Mouse (Mus musculus): ENCODE measurements around the gene Psme2. TPM values are rescaled to one million over a fixed set of nuclear protein-coding genes. Genes with fewer than 3 reads are reported as not detected.

Gene Psme2
- polyA plus RNA-seq, 2 experiments, result 56.0 to 190 TPM

DNA sequence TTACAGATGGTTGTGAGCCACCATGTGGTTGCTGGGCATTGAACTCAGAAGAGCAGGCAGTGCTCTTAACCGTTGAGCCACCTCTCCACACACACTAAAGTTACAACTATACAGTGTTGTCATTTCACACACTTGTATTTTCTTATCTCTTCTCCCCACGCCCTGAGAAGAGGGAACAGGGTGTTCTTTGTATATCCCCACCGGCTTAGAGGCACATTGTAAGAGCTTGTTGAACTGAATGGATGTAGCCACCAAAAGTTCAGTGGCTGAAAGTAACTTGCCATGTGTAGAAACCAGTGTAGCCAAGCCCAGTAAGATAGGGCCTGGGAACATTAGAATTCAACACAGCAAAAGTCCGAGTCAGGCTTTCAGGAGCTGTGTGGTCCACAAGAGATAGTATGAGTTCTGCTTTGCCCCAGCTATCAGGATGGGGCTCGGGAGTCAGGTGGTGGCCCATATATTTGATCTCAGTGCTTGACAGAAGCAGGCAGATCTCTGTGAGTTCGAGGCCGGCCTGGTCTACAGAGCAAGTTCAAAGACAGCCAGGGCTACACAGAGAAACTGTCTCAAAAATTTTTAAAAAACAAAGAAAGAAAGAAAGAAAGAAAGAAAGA is 23.8 kb upstream of the Psme2 start:
- 24% methylated on average over 7 of the region's 7 CpGs for WGBS (ENCODE audit: insufficient replicate concordance)
- H3K9me3 ChIP-seq (ENCODE audit: control insufficient read depth, low read length), result no peaks in the 10 kb centered on the region
- H3K27ac ChIP-seq, result peak overlapping the region; percentile 76
- peaks cover 1% of the 10 kb centered on the region for H3K36me3 ChIP-seq (replicated peaks; ENCODE audit: control insufficient read depth, insufficient read depth, low read depth)
- peak overlapping the region; percentile 38; the same call in 1 of the 2 replicates for H3K9ac ChIP-seq (replicated peaks)
- H3K27me3 ChIP-seq (ENCODE audit: control insufficient read depth, insufficient read depth, low read length), result no peaks in the 10 kb centered on the region
- TF ChIP-seq CTCF (IDR thresholded peaks at IDR 0.05; ENCODE audit: low read depth), result no peak
- peak; percentile 84 for TF ChIP-seq EP300 (IDR thresholded peaks at IDR 0.05; ENCODE audit: low read depth)
- H3K4me3 ChIP-seq (ENCODE audit: insufficient read depth in 1 of 2, low read depth in 2 of 2, low read length in 2 of 2), result no peak overlapping the region
- peaks cover 19 to 29% of the 10 kb centered on the region in 2 experiments for H3K4me1 ChIP-seq (replicated peaks; ENCODE audit: control insufficient read depth in 2 of 2, insufficient read depth in 2 of 2, low read length in 1 of 2)
- no peak overlapping the region for H3K4me2 ChIP-seq (ENCODE audit: low read depth)
- peak; percentile 45 to 80 (median 61) for DNase-seq (ENCODE audit: low read depth in 3 of 3, low spot score in 3 of 3)
- peak; percentile 82 for ATAC-seq (ENCODE audit: insufficient read depth)

DNA sequence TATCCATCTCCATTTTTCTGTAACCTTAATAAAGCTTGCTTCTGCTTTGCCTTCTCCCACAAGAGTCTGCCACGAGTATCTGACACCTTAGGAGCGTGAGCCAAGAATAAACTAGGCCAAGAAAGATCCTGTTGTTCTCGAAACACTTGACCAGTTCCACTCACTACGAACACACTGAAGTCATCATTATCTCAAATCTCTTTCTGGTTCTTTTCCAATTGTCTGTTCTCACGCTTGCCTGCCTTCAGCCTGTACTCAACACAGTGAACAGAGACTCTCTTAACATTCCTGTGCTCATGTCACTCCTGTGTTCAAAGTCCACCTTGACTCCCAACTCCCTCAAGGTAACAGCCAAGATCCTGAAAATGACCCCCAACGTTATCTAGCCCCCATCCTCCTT is 22.4 kb upstream of the Psme2 start:
- Histone ChIP-seq H3K4me1 (replicated peaks; ENCODE audit: control insufficient read depth in 2 of 2, insufficient read depth in 2 of 2, low read length in 1 of 2) (peaks cover 15 to 22% of the 10 kb centered on the region in 2 experiments), H3K4me3 (ENCODE audit: insufficient read depth in 1 of 2, low read depth in 2 of 2, low read length in 2 of 2) (no peak overlapping the region), H3K27me3 (ENCODE audit: control insufficient read depth, insufficient read depth, low read length) (no peaks in the 10 kb centered on the region), H3K9me3 (ENCODE audit: control insufficient read depth, low read length) (no peaks in the 10 kb centered on the region), H3K27ac (peak overlapping the region; percentile 16; the same call in 1 of the 2 replicates), H3K36me3 (replicated peaks; ENCODE audit: control insufficient read depth, insufficient read depth, low read depth) (peaks cover 14% of the 10 kb centered on the region), H3K4me2 (ENCODE audit: low read depth) (no peak overlapping the region), H3K9ac (replicated peaks) (no peak overlapping the region)
- no peak for ATAC-seq (ENCODE audit: insufficient read depth)
- 66% methylated on average over 6 of the region's 6 CpGs for WGBS (ENCODE audit: insufficient replicate concordance)
- DNase-seq (ENCODE audit: low read depth in 3 of 3, low spot score in 3 of 3), result no peak
- no peak for TF ChIP-seq EP300 (IDR thresholded peaks at IDR 0.05; ENCODE audit: low read depth)
- TF ChIP-seq CTCF (IDR thresholded peaks at IDR 0.05; ENCODE audit: low read depth), result no peak

DNA sequence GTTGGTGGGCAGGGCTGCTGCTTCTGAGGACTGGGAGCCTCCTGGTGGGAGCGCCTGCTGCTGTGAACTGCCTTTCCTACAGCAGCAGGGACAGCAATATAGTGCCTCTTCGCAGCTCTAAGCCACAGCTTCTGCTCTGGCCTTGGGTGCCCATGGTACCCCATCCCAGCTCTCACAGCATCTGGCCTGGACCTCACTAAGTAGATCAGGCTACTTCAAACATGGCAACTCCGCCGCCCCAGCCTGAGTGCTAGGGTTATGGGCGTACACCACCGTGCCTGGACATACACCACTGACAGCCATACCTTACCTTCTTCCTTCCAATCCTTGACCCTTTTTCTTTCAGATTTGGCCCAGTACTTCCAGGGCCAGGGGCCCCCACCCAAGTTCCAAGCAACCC is 17.4 kb upstream of the Psme2 start:
- Histone ChIP-seq H3K4me1 (replicated peaks; ENCODE audit: control insufficient read depth in 2 of 2, insufficient read depth in 2 of 2, low read length in 1 of 2) (peaks cover 12 to 23% of the 10 kb centered on the region in 2 experiments), H3K27me3 (ENCODE audit: control insufficient read depth, insufficient read depth, low read length) (no peaks in the 10 kb centered on the region), H3K9ac (replicated peaks) (no peak overlapping the region), H3K36me3 (replicated peaks; ENCODE audit: control insufficient read depth, insufficient read depth, low read depth) (peaks cover 44% of the 10 kb centered on the region), H3K4me3 (ENCODE audit: insufficient read depth in 1 of 2, low read depth in 2 of 2, low read length in 2 of 2) (no peak overlapping the region), H3K4me2 (ENCODE audit: low read depth) (no peak overlapping the region), H3K9me3 (ENCODE audit: control insufficient read depth, low read length) (no peaks in the 10 kb centered on the region), H3K27ac (no peak overlapping the region)
- WGBS (ENCODE audit: insufficient replicate concordance), result 77% methylated on average over 6 of the region's 6 CpGs
- no peak for ATAC-seq (ENCODE audit: insufficient read depth)
- DNase-seq (ENCODE audit: low read depth in 3 of 3, low spot score in 3 of 3), result no peak
- TF ChIP-seq EP300 (IDR thresholded peaks at IDR 0.05; ENCODE audit: low read depth) (no peak), CTCF (IDR thresholded peaks at IDR 0.05; ENCODE audit: low read depth) (no peak)

- H3K4me1 ChIP-seq (replicated peaks; ENCODE audit: control insufficient read depth in 2 of 2, insufficient read depth in 2 of 2, low read length in 1 of 2), result peaks cover 12 to 28% of the 10 kb centered on the region in 2 experiments
- H3K9ac ChIP-seq (replicated peaks), result peak overlapping the region; percentile 43
- TF ChIP-seq CTCF (IDR thresholded peaks at IDR 0.05; ENCODE audit: low read depth) (no peak), EP300 (IDR thresholded peaks at IDR 0.05; ENCODE audit: low read depth) (no peak)
- H3K27ac ChIP-seq, result peak overlapping the region; percentile 39
- no peaks in the 10 kb centered on the region for H3K9me3 ChIP-seq (ENCODE audit: control insufficient read depth, low read length)
- DNase-seq (ENCODE audit: low read depth in 3 of 3, low spot score in 3 of 3) (no peak), ATAC-seq (ENCODE audit: insufficient read depth) (no peak)
- peak overlapping the region; percentile 35 to 76 for H3K4me3 ChIP-seq (ENCODE audit: insufficient read depth in 1 of 2, low read depth in 2 of 2, low read length in 2 of 2)
- H3K36me3 ChIP-seq (replicated peaks; ENCODE audit: control insufficient read depth, insufficient read depth, low read depth), result peaks cover 62% of the 10 kb centered on the region
- 67% methylated on average over 16 of the region's 16 CpGs for WGBS (ENCODE audit: insufficient replicate concordance)
- no peaks in the 10 kb centered on the region for H3K27me3 ChIP-seq (ENCODE audit: control insufficient read depth, insufficient read depth, low read length)
- H3K4me2 ChIP-seq (ENCODE audit: low read depth), result peak overlapping the region; percentile 95
Observed at GRCm38 (mm10) chr14:55605743-55606459, 15.0 kb upstream of the Psme2 start.

DNA sequence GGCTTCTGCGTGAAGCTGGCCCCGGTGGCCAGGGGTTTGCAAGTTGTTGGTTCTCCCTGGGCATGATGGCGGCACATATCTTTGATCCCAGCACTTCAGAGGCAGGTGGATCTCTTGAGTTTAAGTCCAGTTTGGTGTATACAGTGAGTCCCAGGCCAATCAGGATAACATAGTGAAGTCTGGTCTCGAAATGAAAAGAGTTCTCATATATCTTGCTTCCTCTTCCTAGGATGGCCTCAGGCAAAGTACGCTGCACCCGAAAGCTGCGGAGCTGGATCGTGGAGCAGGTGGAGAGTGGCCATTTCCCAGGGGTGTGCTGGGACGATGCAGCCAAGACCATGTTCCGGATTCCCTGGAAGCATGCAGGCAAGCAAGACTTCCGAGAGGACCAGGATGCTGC is 13.9 kb upstream of the Psme2 start:
- no peaks in the 10 kb centered on the region for H3K9me3 ChIP-seq (ENCODE audit: control insufficient read depth, low read length)
- H3K36me3 ChIP-seq (replicated peaks; ENCODE audit: control insufficient read depth, insufficient read depth, low read depth), result peaks cover 72% of the 10 kb centered on the region
- H3K27me3 ChIP-seq (ENCODE audit: control insufficient read depth, insufficient read depth, low read length), result no peaks in the 10 kb centered on the region
- peaks cover 12 to 28% of the 10 kb centered on the region in 2 experiments for H3K4me1 ChIP-seq (replicated peaks; ENCODE audit: control insufficient read depth in 2 of 2, insufficient read depth in 2 of 2, low read length in 1 of 2)
- H3K9ac ChIP-seq (replicated peaks), result peak overlapping the region; percentile 91
- H3K4me3 ChIP-seq (ENCODE audit: insufficient read depth in 1 of 2, low read depth in 2 of 2, low read length in 2 of 2), result peak overlapping the region; percentile 64 to 76
- DNase-seq (ENCODE audit: low read depth in 3 of 3, low spot score in 3 of 3) (no peak), ATAC-seq (ENCODE audit: insufficient read depth) (no peak)
- WGBS (ENCODE audit: insufficient replicate concordance), result 83% methylated on average over 11 of the region's 11 CpGs
- peak overlapping the region; percentile 95 for H3K4me2 ChIP-seq (ENCODE audit: low read depth)
- H3K27ac ChIP-seq, result peak overlapping the region; percentile 96
- TF ChIP-seq EP300 (IDR thresholded peaks at IDR 0.05; ENCODE audit: low read depth), result no peak
- TF ChIP-seq CTCF (IDR thresholded peaks at IDR 0.05; ENCODE audit: low read depth), result no peak
